Mouse (Mus musculus): ENCODE data around the gene Eps8l1. TPM values are rescaled to one million over a fixed set of nuclear protein-coding genes. Genes with fewer than 3 reads are reported as not detected.

Eps8l1 gene
- polyA plus RNA-seq, 1 experiment: 0.76 TPM

GRCm38 (mm10) chr7:4501558-4502397, 41.3 kb downstream of the Eps8l1 start, which contains the start of gene Ppp1r12c:
Ppp1r12c (minus strand) TSS chr7:4501680.
- Histone ChIP-seq H3K4me3 (ENCODE audit: low read depth, low read length) (peak within 1 kb of the TSS; percentile 78), H3K27me3 (ENCODE audit: control insufficient read depth, insufficient read depth, low read length) (no peaks in the 10 kb centered on the region), H3K4me1 (ENCODE audit: control insufficient read depth, insufficient read depth, insufficient read length, low read length) (peaks cover 4% of the 10 kb centered on the region; the same call in 1 of the 2 replicates), H3K27ac (ENCODE audit: insufficient read depth, low read depth, low read length) (peak within 1 kb of the TSS; percentile 67), H3K36me3 (ENCODE audit: control insufficient read depth, insufficient read depth, low read length) (0 out of 2 replicates have a peak, but pooled peaks cover 1% of the 10 kb centered on the region)
- WGBS: under 1% methylated on average over 62 of the region's 62 CpGs
- peak; percentile 26; the same call in 1 of the 2 replicates for TF ChIP-seq CTCF (IDR thresholded peaks at IDR 0.05; ENCODE audit: extremely low read depth, insufficient read length, insufficient replicate concordance, low read depth, low read length)
- TF ChIP-seq POLR2A (IDR thresholded peaks at IDR 0.05; ENCODE audit: low read depth, low read length): peak; percentile 70

DNA sequence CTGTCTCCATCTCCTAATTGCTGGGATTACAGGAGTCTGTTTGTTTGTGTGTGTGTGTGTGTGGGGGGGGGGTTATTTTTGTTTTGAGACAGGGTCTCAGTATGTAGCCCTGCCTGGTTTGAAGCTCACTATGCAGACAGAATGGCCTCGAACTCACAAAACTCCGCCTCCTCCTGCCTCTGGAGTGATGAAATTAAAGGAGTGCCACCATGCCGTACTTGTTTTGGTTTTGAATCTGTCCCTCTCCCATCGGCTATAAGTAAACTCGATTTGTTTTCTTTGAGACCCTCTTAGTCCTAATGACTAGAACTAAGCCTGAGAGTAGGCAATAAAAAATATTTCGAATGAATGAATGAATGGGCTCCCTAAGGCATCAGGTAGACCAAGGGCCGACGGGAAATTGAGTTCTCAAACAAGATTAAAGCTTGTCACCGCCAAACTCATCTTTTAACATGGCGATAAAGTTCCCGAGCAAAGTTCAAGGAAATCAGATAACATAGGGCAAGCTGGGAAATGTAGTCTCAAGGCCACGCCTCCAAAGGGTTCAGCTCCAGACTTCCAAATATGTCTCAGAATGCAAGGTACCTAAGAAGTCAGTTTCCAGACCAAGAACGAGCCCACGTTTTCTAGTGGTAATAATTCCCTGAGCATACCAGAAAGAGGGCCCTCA, 42.1 kb downstream of the Eps8l1 start:
- H3K4me3 ChIP-seq (ENCODE audit: low read depth, low read length): peak overlapping the region; percentile 46

DNA sequence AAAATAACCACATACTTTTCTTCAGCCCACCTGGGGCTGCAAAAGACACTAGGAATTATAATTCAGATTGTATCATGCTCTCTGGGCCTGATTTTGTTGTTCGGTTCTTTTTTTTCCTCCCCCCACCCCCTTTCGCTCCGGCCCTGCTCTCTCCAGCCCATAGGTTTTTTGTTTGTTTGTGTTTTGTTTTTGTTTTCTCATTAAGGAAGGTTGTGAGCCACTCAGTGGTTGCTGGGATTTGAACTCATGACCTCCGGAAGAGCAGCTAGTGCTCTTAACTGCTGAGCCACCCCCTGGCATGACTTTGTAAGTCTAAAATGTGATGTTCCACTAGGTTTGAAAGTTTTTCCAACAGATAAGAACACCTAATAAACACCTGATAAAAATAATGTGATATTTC, 42.6 kb downstream of the Eps8l1 start:
- H3K36me3 ChIP-seq (ENCODE audit: control insufficient read depth, insufficient read depth, low read length): no peaks in the 10 kb centered on the region
- 74% methylated on average over 4 of the region's 4 CpGs for WGBS
- H3K4me1 ChIP-seq (ENCODE audit: control insufficient read depth, insufficient read depth, insufficient read length, low read length): no peaks in the 10 kb centered on the region; the same call in 1 of the 2 replicates
- TF ChIP-seq CTCF (IDR thresholded peaks at IDR 0.05; ENCODE audit: extremely low read depth, insufficient read length, insufficient replicate concordance, low read depth, low read length) (no peak), POLR2A (IDR thresholded peaks at IDR 0.05; ENCODE audit: low read depth, low read length) (no peak)
- no peak overlapping the region for H3K27ac ChIP-seq (ENCODE audit: insufficient read depth, low read depth, low read length)
- no peak overlapping the region for H3K4me3 ChIP-seq (ENCODE audit: low read depth, low read length)
- H3K27me3 ChIP-seq (ENCODE audit: control insufficient read depth, insufficient read depth, low read length): no peaks in the 10 kb centered on the region

More for the DNA sequence above, 42.1 kb downstream of the Eps8l1 start:
- Histone ChIP-seq H3K27me3 (ENCODE audit: control insufficient read depth, insufficient read depth, low read length) (no peaks in the 10 kb centered on the region), H3K36me3 (ENCODE audit: control insufficient read depth, insufficient read depth, low read length) (no peaks in the 10 kb centered on the region), H3K27ac (ENCODE audit: insufficient read depth, low read depth, low read length) (peak overlapping the region; percentile 67; the same call in 1 of the 2 replicates), H3K4me1 (ENCODE audit: control insufficient read depth, insufficient read depth, insufficient read length, low read length) (no peaks in the 10 kb centered on the region; the same call in 1 of the 2 replicates)
- TF ChIP-seq POLR2A (IDR thresholded peaks at IDR 0.05; ENCODE audit: low read depth, low read length): no peak
- no peak for TF ChIP-seq CTCF (IDR thresholded peaks at IDR 0.05; ENCODE audit: extremely low read depth, insufficient read length, insufficient replicate concordance, low read depth, low read length)
- 9% methylated on average over 14 of the region's 14 CpGs for WGBS

DNA sequence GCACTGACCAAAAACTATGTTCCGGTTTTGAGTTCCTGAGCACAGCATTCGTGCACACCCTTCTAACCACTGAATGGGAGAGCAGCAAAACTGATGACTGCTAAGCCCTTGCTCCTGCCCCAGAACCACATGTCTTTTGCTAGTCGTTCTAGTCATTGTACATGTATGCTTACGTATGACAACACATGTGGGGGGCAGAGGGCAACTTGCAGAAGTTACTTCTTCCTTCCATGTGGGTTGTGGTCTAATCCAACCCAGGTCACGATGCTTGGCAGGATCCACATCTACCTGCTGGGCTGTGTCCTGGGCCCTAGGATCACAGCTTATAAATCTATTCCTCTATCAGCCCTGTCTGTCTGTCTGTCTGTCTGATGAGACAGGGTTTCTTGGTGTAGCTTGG, 43.4 kb downstream of the Eps8l1 start:
- TF ChIP-seq POLR2A (IDR thresholded peaks at IDR 0.05; ENCODE audit: low read depth, low read length) (no peak), CTCF (IDR thresholded peaks at IDR 0.05; ENCODE audit: extremely low read depth, insufficient read length, insufficient replicate concordance, low read depth, low read length) (no peak)
- H3K27ac ChIP-seq (ENCODE audit: insufficient read depth, low read depth, low read length): peak overlapping the region; percentile 36; the same call in 1 of the 2 replicates
- H3K27me3 ChIP-seq (ENCODE audit: control insufficient read depth, insufficient read depth, low read length): no peaks in the 10 kb centered on the region
- H3K4me1 ChIP-seq (ENCODE audit: control insufficient read depth, insufficient read depth, insufficient read length, low read length): no peaks in the 10 kb centered on the region; the same call in 1 of the 2 replicates
- no peak overlapping the region for H3K4me3 ChIP-seq (ENCODE audit: low read depth, low read length)
- WGBS: 65% methylated on average over 5 of the region's 5 CpGs
- no peaks in the 10 kb centered on the region for H3K36me3 ChIP-seq (ENCODE audit: control insufficient read depth, insufficient read depth, low read length)

DNA sequence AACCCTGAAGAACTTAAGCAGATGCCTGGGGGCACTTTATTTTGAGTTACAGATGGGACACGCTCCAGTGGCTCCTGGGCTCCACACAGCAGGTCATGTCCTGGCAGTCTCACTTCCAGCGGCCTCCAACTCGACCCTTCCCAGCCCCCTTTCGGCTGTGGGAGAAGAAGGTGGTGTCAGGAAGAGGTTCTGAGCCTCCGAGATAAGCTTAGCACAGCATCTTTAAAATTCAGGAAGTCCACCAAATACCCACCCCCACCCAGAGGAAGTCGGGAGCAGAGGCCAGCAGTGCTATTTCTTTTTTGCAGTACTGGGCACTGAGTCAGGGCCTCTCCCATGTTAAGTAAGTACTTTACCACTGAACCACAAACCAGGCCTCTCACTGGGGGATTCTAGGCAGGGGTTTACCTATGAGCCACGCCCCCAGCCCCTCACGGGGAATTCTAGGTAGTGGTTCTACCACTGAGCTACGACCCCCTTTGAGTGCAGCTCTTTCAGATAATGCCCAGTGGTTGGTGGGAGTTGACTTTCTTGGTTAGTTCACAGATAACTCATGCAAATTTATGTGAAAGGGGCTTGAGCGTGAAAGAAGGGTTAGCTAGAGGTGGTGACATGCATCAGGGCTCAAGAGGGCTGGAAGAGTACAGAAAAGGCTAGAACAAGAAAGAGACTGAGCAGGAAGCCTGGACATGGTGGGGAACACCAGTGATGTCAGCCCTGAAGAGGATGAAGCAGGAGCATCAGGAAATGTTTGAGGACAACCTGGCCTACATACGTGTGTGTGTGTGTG, 44.4 kb downstream of the Eps8l1 start:
- H3K4me3 ChIP-seq (ENCODE audit: low read depth, low read length): no peak overlapping the region
- peaks cover 2% of the 10 kb centered on the region for H3K4me1 ChIP-seq (ENCODE audit: control insufficient read depth, insufficient read depth, insufficient read length, low read length)
- no peaks in the 10 kb centered on the region for H3K36me3 ChIP-seq (ENCODE audit: control insufficient read depth, insufficient read depth, low read length)
- peak overlapping the region; percentile 36 for H3K27ac ChIP-seq (ENCODE audit: insufficient read depth, low read depth, low read length)
- H3K27me3 ChIP-seq (ENCODE audit: control insufficient read depth, insufficient read depth, low read length): no peaks in the 10 kb centered on the region
- 65% methylated on average over 11 of the region's 11 CpGs for WGBS
- TF ChIP-seq CTCF (IDR thresholded peaks at IDR 0.05; ENCODE audit: extremely low read depth, insufficient read length, insufficient replicate concordance, low read depth, low read length): no peak
- TF ChIP-seq POLR2A (IDR thresholded peaks at IDR 0.05; ENCODE audit: low read depth, low read length): no peak

GRCm38 (mm10) chr7:4507220-4507619, 46.7 kb downstream of the Eps8l1 start:
- no peak for TF ChIP-seq POLR2A (IDR thresholded peaks at IDR 0.05; ENCODE audit: low read depth, low read length)
- Histone ChIP-seq H3K27me3 (ENCODE audit: control insufficient read depth, insufficient read depth, low read length) (no peaks in the 10 kb centered on the region), H3K27ac (ENCODE audit: insufficient read depth, low read depth, low read length) (no peak overlapping the region), H3K36me3 (ENCODE audit: control insufficient read depth, insufficient read depth, low read length) (no peaks in the 10 kb centered on the region), H3K4me1 (ENCODE audit: control insufficient read depth, insufficient read depth, insufficient read length, low read length) (peaks cover 2% of the 10 kb centered on the region), H3K4me3 (ENCODE audit: low read depth, low read length) (no peak overlapping the region)
- 27% methylated on average over 3 of the region's 4 CpGs for WGBS
